Mouse (Mus musculus): ENCODE results near the gene Cdh4.

Cdh4 gene

GRCm38 (mm10) chr2:179538535-179538934 is 96.3 kb downstream of the Cdh4 start:
- DNase-seq (ENCODE audit: low spot score), result no peak

GRCm38 (mm10) chr2:179539532-179540245 is 97.5 kb downstream of the Cdh4 start:
- no peak for DNase-seq (ENCODE audit: low spot score)

- no peak for DNase-seq (ENCODE audit: low spot score)
Observed at GRCm38 (mm10) chr2:179541096-179541495, 98.9 kb downstream of the Cdh4 start.

GRCm38 (mm10) chr2:179547627-179548026 is 105.4 kb downstream of the Cdh4 start:
- DNase-seq (ENCODE audit: low spot score), result no peak

GRCm38 (mm10) chr2:179555928-179556327 is 113.7 kb downstream of the Cdh4 start:
- DNase-seq (ENCODE audit: low spot score), result no peak

- no peak for DNase-seq (ENCODE audit: low spot score)
Observed at GRCm38 (mm10) chr2:179562350-179562749, 120.1 kb downstream of the Cdh4 start.

- no peak for DNase-seq (ENCODE audit: low spot score)
Observed at GRCm38 (mm10) chr2:179565611-179566010, 123.4 kb downstream of the Cdh4 start.

GRCm38 (mm10) chr2:179567886-179568285 is 125.7 kb downstream of the Cdh4 start:
- no peak for DNase-seq (ENCODE audit: low spot score)

- no peak for DNase-seq (ENCODE audit: low spot score)
Observed at GRCm38 (mm10) chr2:179569171-179569570, 126.9 kb downstream of the Cdh4 start.

GRCm38 (mm10) chr2:179571175-179571769 is 129.0 kb downstream of the Cdh4 start:
- DNase-seq (ENCODE audit: low spot score), result no peak

- DNase-seq (ENCODE audit: low spot score), result no peak
Observed at GRCm38 (mm10) chr2:179573331-179573730, 131.1 kb downstream of the Cdh4 start.

- DNase-seq (ENCODE audit: low spot score), result no peak
Observed at GRCm38 (mm10) chr2:179573786-179574185, 131.6 kb downstream of the Cdh4 start.

- DNase-seq (ENCODE audit: low spot score), result no peak
Observed at GRCm38 (mm10) chr2:179575585-179575984, 133.4 kb downstream of the Cdh4 start.

GRCm38 (mm10) chr2:179576221-179576620 is 134.0 kb downstream of the Cdh4 start:
- DNase-seq (ENCODE audit: low spot score), result no peak

- no peak for DNase-seq (ENCODE audit: low spot score)
Observed at GRCm38 (mm10) chr2:179578329-179578728, 136.1 kb downstream of the Cdh4 start.

GRCm38 (mm10) chr2:179578842-179579241 is 136.6 kb downstream of the Cdh4 start:
- no peak for DNase-seq (ENCODE audit: low spot score)

GRCm38 (mm10) chr2:179580415-179580814 is 138.2 kb downstream of the Cdh4 start:
- no peak for DNase-seq (ENCODE audit: low spot score)

- no peak for DNase-seq (ENCODE audit: low spot score)
Observed at GRCm38 (mm10) chr2:179581058-179581457, 138.8 kb downstream of the Cdh4 start.

GRCm38 (mm10) chr2:179582966-179583365 is 140.7 kb downstream of the Cdh4 start:
- DNase-seq (ENCODE audit: low spot score), result no peak

GRCm38 (mm10) chr2:179584672-179585071 is 142.4 kb downstream of the Cdh4 start:
- no peak for DNase-seq (ENCODE audit: low spot score)

- no peak for DNase-seq (ENCODE audit: low spot score)
Observed at GRCm38 (mm10) chr2:179586436-179586835, 144.2 kb downstream of the Cdh4 start.

GRCm38 (mm10) chr2:179587069-179587468 is 144.8 kb downstream of the Cdh4 start:
- DNase-seq (ENCODE audit: low spot score), result no peak

- no peak for DNase-seq (ENCODE audit: low spot score)
Observed at GRCm38 (mm10) chr2:179591661-179592060, 149.4 kb downstream of the Cdh4 start.

- no peak for DNase-seq (ENCODE audit: low spot score)
Observed at GRCm38 (mm10) chr2:179595013-179595412, 152.8 kb downstream of the Cdh4 start.
